Mouse (Mus musculus): Measurements from ENCODE around the gene Trabd2b. TPM values are rescaled to one million over a fixed set of nuclear protein-coding genes. Genes with fewer than 3 reads are reported as not detected.

The Trabd2b gene
- polyA plus RNA-seq, 1 experiment, result 0.63 TPM

GRCm38 (mm10) chr4:114523335-114524188 is 117.0 kb downstream of the Trabd2b start:
- no peaks in the 10 kb centered on the region for H3K9me3 ChIP-seq (replicated peaks; ENCODE audit: control insufficient read depth, insufficient read depth, low read length, poor library complexity, severe bottlenecking)
- no peaks in the 10 kb centered on the region for H3K27me3 ChIP-seq (ENCODE audit: control insufficient read depth, insufficient read depth, low read length, poor library complexity, severe bottlenecking)
- H3K9ac ChIP-seq (ENCODE audit: low read depth, poor library complexity, severe bottlenecking), result no peak overlapping the region
- TF ChIP-seq CTCF (IDR thresholded peaks at IDR 0.05; ENCODE audit: low read depth, low read length) (no peak), EP300 (IDR thresholded peaks at IDR 0.05; ENCODE audit: insufficient read depth, low read depth, low read length) (no peak), POLR2A (IDR thresholded peaks at IDR 0.05; ENCODE audit: insufficient read depth, low read length) (no peak)
- no peaks in the 10 kb centered on the region for H3K4me1 ChIP-seq (ENCODE audit: control insufficient read depth, insufficient read depth, low read length)
- no peaks in the 10 kb centered on the region for H3K36me3 ChIP-seq (ENCODE audit: control insufficient read depth, insufficient read depth, low read length, poor library complexity, severe bottlenecking)
- no peak overlapping the region for H3K27ac ChIP-seq (ENCODE audit: insufficient read depth, low read length)
- no peak overlapping the region for H3K4me3 ChIP-seq (ENCODE audit: low read depth, low read length)

GRCm38 (mm10) chr4:114531591-114531990 is 125.1 kb downstream of the Trabd2b start:
- no peaks in the 10 kb centered on the region for H3K4me1 ChIP-seq (ENCODE audit: control insufficient read depth, insufficient read depth, low read length)
- H3K27me3 ChIP-seq (ENCODE audit: control insufficient read depth, insufficient read depth, low read length, poor library complexity, severe bottlenecking), result no peaks in the 10 kb centered on the region
- no peaks in the 10 kb centered on the region for H3K36me3 ChIP-seq (ENCODE audit: control insufficient read depth, insufficient read depth, low read length, poor library complexity, severe bottlenecking)
- no peak overlapping the region for H3K4me3 ChIP-seq (ENCODE audit: low read depth, low read length)
- H3K27ac ChIP-seq (ENCODE audit: insufficient read depth, low read length), result no peak overlapping the region
- no peaks in the 10 kb centered on the region; the same call in 1 of the 2 replicates for H3K9me3 ChIP-seq (replicated peaks; ENCODE audit: control insufficient read depth, insufficient read depth, low read length, poor library complexity, severe bottlenecking)
- no peak overlapping the region for H3K9ac ChIP-seq (ENCODE audit: low read depth, poor library complexity, severe bottlenecking)
- TF ChIP-seq CTCF (IDR thresholded peaks at IDR 0.05; ENCODE audit: low read depth, low read length), result no peak

- TF ChIP-seq EP300 (IDR thresholded peaks at IDR 0.05; ENCODE audit: insufficient read depth, low read depth, low read length), result no peak
- no peak for TF ChIP-seq POLR2A (IDR thresholded peaks at IDR 0.05; ENCODE audit: insufficient read depth, low read length)
- TF ChIP-seq CTCF (IDR thresholded peaks at IDR 0.05; ENCODE audit: low read depth, low read length), result no peak
- H3K9ac ChIP-seq (ENCODE audit: low read depth, poor library complexity, severe bottlenecking), result no peak overlapping the region
- no peak overlapping the region for H3K4me3 ChIP-seq (ENCODE audit: low read depth, low read length)
- H3K9me3 ChIP-seq (replicated peaks; ENCODE audit: control insufficient read depth, insufficient read depth, low read length, poor library complexity, severe bottlenecking), result no peaks in the 10 kb centered on the region; the same call in 1 of the 2 replicates
- no peak overlapping the region for H3K27ac ChIP-seq (ENCODE audit: insufficient read depth, low read length)
- no peaks in the 10 kb centered on the region for H3K4me1 ChIP-seq (ENCODE audit: control insufficient read depth, insufficient read depth, low read length)
- H3K36me3 ChIP-seq (ENCODE audit: control insufficient read depth, insufficient read depth, low read length, poor library complexity, severe bottlenecking), result no peaks in the 10 kb centered on the region
- H3K27me3 ChIP-seq (ENCODE audit: control insufficient read depth, insufficient read depth, low read length, poor library complexity, severe bottlenecking), result no peaks in the 10 kb centered on the region
Measured at GRCm38 (mm10) chr4:114533894-114534754, 127.6 kb downstream of the Trabd2b start.

- Histone ChIP-seq H3K4me1 (ENCODE audit: control insufficient read depth, insufficient read depth, low read length) (no peaks in the 10 kb centered on the region), H3K27me3 (ENCODE audit: control insufficient read depth, insufficient read depth, low read length, poor library complexity, severe bottlenecking) (no peaks in the 10 kb centered on the region), H3K9me3 (replicated peaks; ENCODE audit: control insufficient read depth, insufficient read depth, low read length, poor library complexity, severe bottlenecking) (no peaks in the 10 kb centered on the region; the same call in 1 of the 2 replicates), H3K27ac (ENCODE audit: insufficient read depth, low read length) (no peak overlapping the region), H3K4me3 (ENCODE audit: low read depth, low read length) (no peak overlapping the region), H3K9ac (ENCODE audit: low read depth, poor library complexity, severe bottlenecking) (no peak overlapping the region), H3K36me3 (ENCODE audit: control insufficient read depth, insufficient read depth, low read length, poor library complexity, severe bottlenecking) (no peaks in the 10 kb centered on the region)
- TF ChIP-seq POLR2A (IDR thresholded peaks at IDR 0.05; ENCODE audit: insufficient read depth, low read length) (no peak), EP300 (IDR thresholded peaks at IDR 0.05; ENCODE audit: insufficient read depth, low read depth, low read length) (no peak), CTCF (IDR thresholded peaks at IDR 0.05; ENCODE audit: low read depth, low read length) (no peak)
Measured at GRCm38 (mm10) chr4:114537376-114537974, 131.0 kb downstream of the Trabd2b start.

GRCm38 (mm10) chr4:114540031-114540430 is 133.5 kb downstream of the Trabd2b start:
- no peak for TF ChIP-seq EP300 (IDR thresholded peaks at IDR 0.05; ENCODE audit: insufficient read depth, low read depth, low read length)
- TF ChIP-seq POLR2A (IDR thresholded peaks at IDR 0.05; ENCODE audit: insufficient read depth, low read length), result no peak
- no peak for TF ChIP-seq CTCF (IDR thresholded peaks at IDR 0.05; ENCODE audit: low read depth, low read length)
- no peaks in the 10 kb centered on the region for H3K27me3 ChIP-seq (ENCODE audit: control insufficient read depth, insufficient read depth, low read length, poor library complexity, severe bottlenecking)
- no peak overlapping the region for H3K9ac ChIP-seq (ENCODE audit: low read depth, poor library complexity, severe bottlenecking)
- no peak overlapping the region for H3K27ac ChIP-seq (ENCODE audit: insufficient read depth, low read length)
- no peaks in the 10 kb centered on the region; the same call in 1 of the 2 replicates for H3K9me3 ChIP-seq (replicated peaks; ENCODE audit: control insufficient read depth, insufficient read depth, low read length, poor library complexity, severe bottlenecking)
- no peaks in the 10 kb centered on the region for H3K4me1 ChIP-seq (ENCODE audit: control insufficient read depth, insufficient read depth, low read length)
- no peaks in the 10 kb centered on the region for H3K36me3 ChIP-seq (ENCODE audit: control insufficient read depth, insufficient read depth, low read length, poor library complexity, severe bottlenecking)
- no peak overlapping the region for H3K4me3 ChIP-seq (ENCODE audit: low read depth, low read length)

Data from ES-Bruce4 (cell line).